Mouse (Mus musculus) forebrain, embryonic 11.5 days (tissue): ENCODE data around the gene Cox7a2l. TPM values are rescaled to one million over a fixed set of nuclear protein-coding genes. Genes with fewer than 3 reads are reported as not detected.

Source experiments
- ATAC-seq: fragments of 200-750 bp; cut with Nextera tagmentation; replicated peaks from 2 replicates; pipeline ENCODE4 v1.8.0; 2017; ENCODE audit warnings: moderate TSS enrichment; ENCODE audit not compliant: low FRiP score
- DNase-seq: peaks from one replicate; pipeline ENCODE4 v3.0.0-alpha.2; 2017; ENCODE audit warnings: low spot score
- H3K27ac ChIP-seq: fragments of 300-500 bp; sonication (generic); 2 replicates; pipeline ENCODE4 v1.5.1; 2014; ENCODE audit warnings: low read depth, low read length
- H3K27me3 ChIP-seq: fragments of 300-500 bp; sonication (generic); 2 replicates; pipeline ENCODE4 v1.6.1; 2014; ENCODE audit warnings: mild to moderate bottlenecking, low read length, mixed read lengths; ENCODE audit not compliant: control insufficient read depth, insufficient read depth
- H3K36me3 ChIP-seq: fragments of 300-500 bp; sonication (generic); 2 replicates; pipeline ENCODE4 v1.6.1; 2014; ENCODE audit warnings: mild to moderate bottlenecking, low read length, moderate library complexity, mixed read lengths; ENCODE audit not compliant: control insufficient read depth, insufficient read depth
- H3K4me1 ChIP-seq: fragments of 300-500 bp; sonication (generic); replicated peaks from 2 replicates; pipeline ENCODE4 v1.6.1; 2014; ENCODE audit warnings: low read length, mixed read lengths; ENCODE audit not compliant: control insufficient read depth, insufficient read depth
- H3K4me2 ChIP-seq: fragments of 300-500 bp; sonication (generic); 2 replicates; pipeline ENCODE4 v1.6.1; 2014; ENCODE audit warnings: low read depth, mild to moderate bottlenecking, low read length, moderate library complexity, mixed read lengths; ENCODE audit not compliant: severe bottlenecking
- H3K4me3 ChIP-seq: fragments of 300-500 bp; sonication (generic); 2 replicates; pipeline ENCODE4 v1.5.1; 2014; ENCODE audit warnings: low read depth, low read length
- H3K9ac ChIP-seq: fragments of 300-500 bp; sonication (generic); 2 replicates; pipeline ENCODE4 v1.6.1; 2014; ENCODE audit warnings: low read length
- H3K9me3 ChIP-seq: fragments of 300-500 bp; sonication (generic); 2 replicates; pipeline ENCODE4 v1.6.1; 2016; ENCODE audit warnings: low read length, mixed read lengths; ENCODE audit not compliant: control insufficient read depth
- WGBS: fragments of 180-500 bp; shearing (Covaris S2); extraction: QIAGEN DNeasy Blood & Tissue Kit; methylation state at CpG from one replicate; pipeline ENCODE4 v1.1.7; 2014; 5-methylcytosine and 5-hydroxymethylcytosine counted together
- polyA plus RNA-seq: library from polyadenylated mRNA; unstranded; fragments of >200 nt; fragmentation: Nextera tagmentation; extraction: Ambion mirVana; gene quantifications from 2 replicates; pipeline ENCODE4 v1.2.1, GENCODE M21; 2014

The Cox7a2l gene
- polyA plus RNA-seq = 141 and 155 TPM in 2 replicates

DNA sequence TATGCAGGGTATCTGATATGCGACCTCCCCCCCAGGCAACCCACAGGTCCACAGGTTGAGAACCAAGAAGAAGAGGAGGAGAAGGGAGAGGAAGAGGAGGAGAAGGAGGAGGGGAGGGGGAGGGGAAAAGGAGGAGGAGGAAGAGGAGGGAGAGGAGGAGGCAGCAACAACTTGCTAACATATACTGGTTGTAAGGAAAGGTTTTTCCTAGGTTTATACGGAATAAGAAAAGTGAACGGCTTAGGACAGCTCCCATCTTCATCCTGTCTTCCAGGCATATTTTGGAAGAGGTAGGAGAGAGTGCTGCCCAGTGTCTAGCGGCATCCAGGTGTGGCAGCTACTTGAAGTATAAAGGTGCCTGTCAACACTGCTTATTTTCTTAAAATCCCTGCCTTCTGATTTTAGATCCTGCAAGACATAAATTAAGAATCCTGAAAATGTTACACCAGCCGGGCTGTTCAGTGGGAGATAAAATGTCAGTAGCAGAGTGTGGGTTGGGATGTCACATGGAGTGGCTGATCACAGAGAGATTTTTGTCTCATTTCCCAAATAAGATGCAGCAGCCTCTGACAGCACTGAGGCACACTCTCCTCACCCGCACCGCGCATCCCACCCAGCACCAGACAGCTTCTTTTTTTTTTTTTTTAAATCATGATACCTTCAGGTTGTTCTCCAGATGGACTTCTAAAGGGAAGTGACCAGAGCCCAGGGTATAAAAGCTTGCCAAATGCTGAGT, at the start of gene Cox7a2l:
Cox7a2l (minus strand) TSS at position 51 of the 736 bp plus-strand sequence.
- H3K4me3 ChIP-seq = no peak within 1 kb of the TSS
- no peaks in the 10 kb centered on the region for H3K27me3 ChIP-seq
- 88% methylated on average over 8 of the region's 8 CpGs for WGBS
- DNase-seq = no peak
- no peak within 1 kb of the TSS for H3K27ac ChIP-seq
- no peak within 1 kb of the TSS for H3K4me2 ChIP-seq
- peaks cover 10% of the 10 kb centered on the region for H3K4me1 ChIP-seq
- H3K36me3 ChIP-seq = no peaks in the 10 kb centered on the region
- H3K9ac ChIP-seq = no peak within 1 kb of the TSS
- no peak for ATAC-seq
- no peaks in the 10 kb centered on the region for H3K9me3 ChIP-seq

DNA sequence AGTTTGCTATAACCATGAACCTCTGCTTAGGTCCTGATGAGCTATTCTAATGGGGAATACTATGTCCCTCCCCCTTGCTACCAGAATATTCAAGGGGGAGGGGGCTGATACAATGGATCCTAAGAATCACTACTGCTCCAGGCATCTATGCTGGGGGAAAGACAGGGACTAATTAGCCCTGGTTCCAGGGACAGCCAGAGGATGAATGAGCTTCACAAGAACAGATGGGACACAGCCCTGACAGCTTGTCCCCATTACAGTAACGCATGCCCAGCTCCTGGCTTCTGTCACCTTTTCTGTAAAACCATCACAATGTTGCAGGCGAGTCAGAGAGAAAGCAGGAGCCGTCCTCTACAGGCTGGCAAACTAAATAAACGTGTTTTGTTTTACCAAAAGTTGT, 48.4 kb upstream of the Cox7a2l start:
- Histone ChIP-seq H3K9me3 (no peaks in the 10 kb centered on the region), H3K4me1 (no peaks in the 10 kb centered on the region), H3K27me3 (no peaks in the 10 kb centered on the region), H3K4me2 (no peak overlapping the region), H3K27ac (no peak overlapping the region), H3K4me3 (no peak overlapping the region), H3K36me3 (no peaks in the 10 kb centered on the region), H3K9ac (no peak overlapping the region)
- DNase-seq (no peak), ATAC-seq (peak; percentile 62)
- WGBS = 62% methylated on average over 4 of the region's 4 CpGs

DNA sequence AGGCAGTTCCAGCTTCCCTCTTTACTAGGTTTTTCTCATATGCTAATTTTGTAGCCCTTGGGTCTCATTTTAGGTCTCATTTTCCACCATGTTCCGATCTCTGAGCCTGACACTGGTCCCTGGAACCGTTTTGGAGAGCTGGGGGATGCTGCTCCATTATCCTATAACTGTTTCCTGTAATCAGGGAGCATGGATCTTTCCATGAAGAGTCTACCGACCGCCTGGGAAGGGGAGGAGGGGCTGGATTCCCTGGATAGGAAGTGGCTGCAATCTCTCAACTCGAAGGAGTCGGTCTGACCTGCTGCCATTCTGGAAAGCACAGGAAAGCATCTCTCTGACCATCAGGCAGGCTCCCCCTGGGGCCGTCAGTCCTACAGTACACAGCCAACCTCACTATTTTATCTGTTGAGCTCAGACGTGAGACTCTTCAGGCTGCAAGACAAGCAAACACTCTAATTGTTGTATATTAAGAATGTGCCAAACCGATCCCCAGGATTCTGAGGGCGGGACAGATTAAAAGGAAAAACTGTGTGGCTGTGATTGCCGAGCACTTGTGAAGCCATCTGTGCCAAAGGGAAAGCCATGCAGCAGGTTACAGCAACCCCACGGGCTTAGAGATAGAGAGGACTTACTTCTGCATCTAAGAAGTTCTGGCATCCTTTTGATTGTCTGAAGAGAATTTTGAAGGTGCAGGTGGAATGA, 47.1 kb upstream of the Cox7a2l start:
- Histone ChIP-seq H3K4me3 (no peak overlapping the region), H3K27ac (no peak overlapping the region), H3K4me2 (no peak overlapping the region), H3K9ac (no peak overlapping the region), H3K4me1 (no peaks in the 10 kb centered on the region), H3K9me3 (no peaks in the 10 kb centered on the region), H3K36me3 (no peaks in the 10 kb centered on the region), H3K27me3 (no peaks in the 10 kb centered on the region)
- WGBS = 72% methylated on average over 12 of the region's 12 CpGs
- DNase-seq (no peak), ATAC-seq (no peak)

DNA sequence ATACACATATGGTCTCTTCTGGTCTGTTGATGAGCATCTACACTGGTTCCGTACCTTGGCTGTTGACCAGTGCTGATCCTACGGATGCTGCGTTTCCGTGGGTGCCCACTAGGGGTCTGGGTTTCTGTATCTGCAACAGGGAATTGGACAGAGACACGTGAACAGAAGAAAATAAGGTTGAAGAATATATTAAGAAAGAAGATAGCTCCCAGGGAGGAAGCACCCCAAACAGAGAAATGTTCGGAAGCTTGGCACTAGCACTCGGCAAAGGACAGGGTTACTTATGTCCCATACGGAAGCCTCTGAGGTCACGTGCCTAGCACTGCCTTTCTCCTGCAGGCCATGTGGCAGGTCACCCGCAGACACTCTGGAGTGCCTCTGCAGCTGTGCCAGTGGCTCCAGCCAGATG, 46.6 kb upstream of the Cox7a2l start:
- Histone ChIP-seq H3K4me1 (no peaks in the 10 kb centered on the region; the same call in 1 of the 2 replicates), H3K27ac (no peak overlapping the region), H3K9me3 (no peaks in the 10 kb centered on the region), H3K27me3 (no peaks in the 10 kb centered on the region), H3K9ac (no peak overlapping the region), H3K4me3 (no peak overlapping the region), H3K36me3 (no peaks in the 10 kb centered on the region), H3K4me2 (no peak overlapping the region)
- DNase-seq (peak; percentile 67), ATAC-seq (no peak)
- WGBS = 51% methylated on average over 10 of the region's 10 CpGs

DNA sequence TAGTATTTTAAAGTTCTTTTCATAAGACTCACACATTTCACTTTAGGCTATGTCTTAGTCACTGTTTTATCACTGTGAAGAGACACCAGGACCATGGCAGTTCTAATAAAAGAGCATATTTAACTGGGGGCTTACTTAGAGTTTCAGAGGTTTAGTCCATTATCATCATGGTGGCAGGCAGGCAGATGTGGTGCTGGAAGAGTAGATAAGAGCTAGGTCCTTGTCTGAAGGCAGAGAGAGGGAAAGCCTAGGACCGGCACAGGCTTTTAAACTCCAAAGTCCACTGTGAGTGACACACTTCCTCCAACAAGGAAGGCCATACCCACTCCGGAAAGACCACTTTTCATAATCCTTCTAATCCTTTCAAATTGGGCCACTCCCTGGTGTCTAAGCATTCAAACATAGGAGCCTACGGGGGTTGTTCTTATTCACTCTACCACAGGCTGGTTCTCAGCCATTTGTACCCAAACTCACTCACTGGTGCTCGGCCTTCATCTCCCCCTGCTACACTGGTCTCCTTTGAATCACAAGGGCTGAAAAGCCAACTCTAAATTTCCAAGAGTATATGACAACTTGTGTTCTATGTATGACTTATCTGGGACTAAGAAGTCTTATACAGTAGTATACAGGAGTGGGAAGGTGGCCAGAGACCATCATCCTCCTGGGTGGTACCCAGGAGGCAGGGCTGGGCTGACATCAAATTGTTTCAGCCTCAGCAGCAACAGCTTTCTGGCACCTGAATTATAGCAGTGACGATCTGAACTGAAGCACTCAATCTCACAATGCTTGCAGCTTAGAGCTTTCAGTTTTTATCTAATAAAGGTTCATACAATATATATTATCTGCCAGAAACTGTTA, 45.3 kb upstream of the Cox7a2l start:
- no peaks in the 10 kb centered on the region for H3K9me3 ChIP-seq
- H3K4me2 ChIP-seq = no peak overlapping the region
- H3K4me3 ChIP-seq = no peak overlapping the region
- no peaks in the 10 kb centered on the region; the same call in 1 of the 2 replicates for H3K4me1 ChIP-seq
- no peak overlapping the region for H3K27ac ChIP-seq
- WGBS = 88% methylated on average over 5 of the region's 5 CpGs
- H3K9ac ChIP-seq = no peak overlapping the region
- no peak for DNase-seq
- no peaks in the 10 kb centered on the region for H3K27me3 ChIP-seq
- H3K36me3 ChIP-seq = no peaks in the 10 kb centered on the region
- ATAC-seq = no peak

DNA sequence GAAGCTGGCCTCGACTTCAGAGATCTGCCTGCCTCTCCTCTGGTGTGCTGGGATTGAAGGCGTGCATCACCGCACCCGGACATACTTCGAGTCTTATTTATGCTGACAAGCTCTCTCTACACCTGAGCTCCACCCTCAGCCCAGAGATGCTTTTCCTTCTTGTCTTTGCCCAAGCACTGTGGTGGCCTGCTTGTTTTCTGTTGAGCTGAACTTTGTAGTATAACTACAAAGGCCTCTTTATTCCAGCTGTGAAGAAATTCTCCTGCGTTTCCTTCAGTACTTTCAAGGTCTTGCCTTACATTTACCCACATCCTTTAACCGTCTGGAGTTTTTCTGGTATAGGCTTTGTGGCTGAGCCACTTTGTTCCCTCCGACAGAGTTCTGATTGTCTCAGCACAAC, 42.0 kb upstream of the Cox7a2l start:
- 35% methylated on average over 8 of the region's 8 CpGs for WGBS
- ATAC-seq = no peak
- DNase-seq = no peak
- Histone ChIP-seq H3K27me3 (no peaks in the 10 kb centered on the region), H3K36me3 (no peaks in the 10 kb centered on the region), H3K9ac (no peak overlapping the region), H3K27ac (no peak overlapping the region), H3K4me3 (no peak overlapping the region), H3K4me2 (no peak overlapping the region), H3K4me1 (no peaks in the 10 kb centered on the region; the same call in 1 of the 2 replicates), H3K9me3 (no peaks in the 10 kb centered on the region)

DNA sequence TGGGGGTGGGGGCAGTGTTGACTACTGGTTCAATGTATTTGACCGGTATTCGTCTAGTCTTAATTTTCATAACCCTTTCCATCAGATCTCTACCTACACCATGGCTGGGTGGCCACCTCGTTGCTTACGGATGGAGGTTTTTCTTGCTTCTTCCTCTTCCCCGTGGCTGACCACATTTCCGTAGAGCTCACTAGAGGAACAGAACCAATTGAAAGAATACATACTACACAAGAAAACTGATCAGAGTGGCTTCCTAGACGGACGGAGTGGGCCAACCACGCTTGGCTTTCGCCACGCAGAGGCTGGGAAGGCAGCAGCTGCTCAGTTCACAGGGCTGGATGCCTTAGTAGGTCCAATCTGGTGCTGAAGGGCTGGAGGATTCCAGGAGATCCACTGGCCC, 38.7 kb upstream of the Cox7a2l start:
- H3K27ac ChIP-seq = no peak overlapping the region
- DNase-seq (no peak), ATAC-seq (no peak)
- WGBS = 93% methylated on average over 11 of the region's 11 CpGs
- no peaks in the 10 kb centered on the region for H3K36me3 ChIP-seq
- no peak overlapping the region for H3K9ac ChIP-seq
- H3K27me3 ChIP-seq = no peaks in the 10 kb centered on the region
- no peak overlapping the region for H3K4me3 ChIP-seq
- H3K4me2 ChIP-seq = no peak overlapping the region
- no peaks in the 10 kb centered on the region; the same call in 1 of the 2 replicates for H3K4me1 ChIP-seq
- no peaks in the 10 kb centered on the region for H3K9me3 ChIP-seq

DNA sequence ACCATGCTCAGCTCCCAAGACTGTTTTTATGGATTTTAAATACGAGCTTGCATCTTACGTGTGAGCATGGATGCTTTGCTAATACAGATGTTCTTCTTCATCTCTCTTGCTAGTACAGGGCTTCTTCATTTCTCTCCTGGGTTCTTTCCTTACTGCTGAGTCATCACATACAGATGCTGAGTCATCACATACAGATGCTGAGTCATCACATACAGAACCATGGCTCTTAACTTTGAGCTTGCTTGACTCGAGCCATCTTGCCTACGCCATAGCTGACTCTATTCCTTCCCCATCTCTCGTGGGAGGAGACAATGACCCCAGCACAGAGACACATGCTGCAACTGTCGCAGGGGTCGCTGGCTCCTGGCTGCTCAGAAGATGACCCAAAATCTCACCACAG, 37.9 kb upstream of the Cox7a2l start:
- DNase-seq (no peak), ATAC-seq (no peak)
- H3K9ac ChIP-seq = no peak overlapping the region
- no peaks in the 10 kb centered on the region for H3K27me3 ChIP-seq
- H3K27ac ChIP-seq = no peak overlapping the region
- 92% methylated on average over 7 of the region's 7 CpGs for WGBS
- no peaks in the 10 kb centered on the region for H3K9me3 ChIP-seq
- H3K4me2 ChIP-seq = no peak overlapping the region
- H3K36me3 ChIP-seq = no peaks in the 10 kb centered on the region
- no peak overlapping the region for H3K4me3 ChIP-seq
- no peaks in the 10 kb centered on the region; the same call in 1 of the 2 replicates for H3K4me1 ChIP-seq
